Mouse (Mus musculus) neural tube, embryonic 13.5 days (tissue): ENCODE measurements around the gene Myh15. TPM values are rescaled to one million over a fixed set of nuclear protein-coding genes. Genes with fewer than 3 reads are reported as not detected.
A peak's percentile ranks its signal among the peaks of the same experiment; 100 is the strongest.

Source experiments
- ATAC-seq: fragments of 200-750 bp; cut with Nextera tagmentation; 2 replicates; pipeline ENCODE4 v1.8.0; 2017; ENCODE audit warnings: low read depth, mild to moderate bottlenecking, moderate TSS enrichment, moderate library complexity
- H3K27ac ChIP-seq: fragments of 300-500 bp; sonication (generic); replicated peaks from 2 replicates; pipeline ENCODE4 v1.5.1; 2015; ENCODE audit warnings: moderate library complexity, mild to moderate bottlenecking, inconsistent platforms
- H3K27me3 ChIP-seq: fragments of 300-500 bp; sonication (generic); 2 replicates; pipeline ENCODE4 v1.6.1; 2015; ENCODE audit warnings: mild to moderate bottlenecking, inconsistent platforms
- H3K36me3 ChIP-seq: fragments of 300-500 bp; sonication (generic); 2 replicates; pipeline ENCODE4 v1.6.1; 2015; ENCODE audit warnings: mild to moderate bottlenecking, inconsistent platforms
- H3K4me1 ChIP-seq: fragments of 300-500 bp; sonication (generic); replicated peaks from 2 replicates; pipeline ENCODE4 v1.6.1; 2015; ENCODE audit warnings: inconsistent platforms
- H3K4me2 ChIP-seq: fragments of 300-500 bp; sonication (generic); 2 replicates; pipeline ENCODE4 v1.6.1; 2015; ENCODE audit warnings: inconsistent platforms, mild to moderate bottlenecking, moderate library complexity
- H3K4me3 ChIP-seq: fragments of 300-500 bp; sonication (generic); 2 replicates; pipeline ENCODE4 v1.5.1; 2015; ENCODE audit warnings: mild to moderate bottlenecking, inconsistent platforms
- H3K9ac ChIP-seq: fragments of 300-500 bp; sonication (generic); 2 replicates; pipeline ENCODE4 v1.6.1; 2015; ENCODE audit warnings: moderate library complexity, mild to moderate bottlenecking, inconsistent platforms
- H3K9me3 ChIP-seq: fragments of 300-500 bp; sonication (generic); 2 replicates; pipeline ENCODE4 v1.6.1; 2016; ENCODE audit warnings: inconsistent platforms
- WGBS: fragments of 180-500 bp; shearing (Covaris S2); methylation state at CpG from one replicate; pipeline ENCODE4 v1.1.7; 2015; 5-methylcytosine and 5-hydroxymethylcytosine counted together
- polyA plus RNA-seq: library from polyadenylated mRNA; unstranded; fragments of >200 nt; fragmentation: Nextera tagmentation; extraction: Ambion mirVana; gene quantifications from 2 replicates; pipeline ENCODE4 v1.2.1, GENCODE M21; 2015

Myh15 gene
- 0.06 TPM in 2 replicates for polyA plus RNA-seq

- no peaks in the 10 kb centered on the region for H3K36me3 ChIP-seq
- 93% methylated on average over 1 of the region's 1 CpGs for WGBS
- H3K4me1 ChIP-seq: no peaks in the 10 kb centered on the region
- ATAC-seq: no peak
- H3K9ac ChIP-seq: no peak within 1 kb of the TSS
- no peak within 1 kb of the TSS for H3K27ac ChIP-seq
- no peaks in the 10 kb centered on the region for H3K27me3 ChIP-seq
- no peaks in the 10 kb centered on the region for H3K9me3 ChIP-seq
- H3K4me3 ChIP-seq: no peak within 1 kb of the TSS
- no peak within 1 kb of the TSS for H3K4me2 ChIP-seq
Observed at GRCm38 (mm10) chr16:49057186-49057585, at the start of gene Myh15. Gene Myh15, plus strand, starts transcription at chr16:49057486.

GRCm38 (mm10) chr16:49016620-49017332, 40.5 kb upstream of the Myh15 start:
- WGBS: 70% methylated on average over 5 of the region's 5 CpGs
- no peak overlapping the region for H3K4me2 ChIP-seq
- no peak for ATAC-seq
- H3K27ac ChIP-seq: no peak overlapping the region
- H3K4me3 ChIP-seq: no peak overlapping the region
- no peaks in the 10 kb centered on the region for H3K4me1 ChIP-seq
- H3K27me3 ChIP-seq: no peaks in the 10 kb centered on the region
- H3K36me3 ChIP-seq: peaks cover 11% of the 10 kb centered on the region; the same call in 1 of the 2 replicates
- no peaks in the 10 kb centered on the region for H3K9me3 ChIP-seq
- no peak overlapping the region for H3K9ac ChIP-seq

GRCm38 (mm10) chr16:49035852-49036251, 21.4 kb upstream of the Myh15 start:
- Histone ChIP-seq H3K36me3 (no peaks in the 10 kb centered on the region), H3K4me2 (no peak overlapping the region), H3K9me3 (no peaks in the 10 kb centered on the region), H3K4me1 (no peaks in the 10 kb centered on the region), H3K27me3 (no peaks in the 10 kb centered on the region), H3K4me3 (no peak overlapping the region), H3K27ac (no peak overlapping the region), H3K9ac (no peak overlapping the region)
- no peak for ATAC-seq
- WGBS: 81% methylated on average over 4 of the region's 4 CpGs

- Histone ChIP-seq H3K4me1 (no peaks in the 10 kb centered on the region), H3K36me3 (no peaks in the 10 kb centered on the region), H3K9me3 (no peaks in the 10 kb centered on the region), H3K27ac (no peak overlapping the region), H3K9ac (no peak overlapping the region), H3K4me3 (no peak overlapping the region), H3K4me2 (no peak overlapping the region), H3K27me3 (no peaks in the 10 kb centered on the region)
- no peak for ATAC-seq
- 81% methylated on average over 4 of the region's 4 CpGs for WGBS
Observed at GRCm38 (mm10) chr16:49037771-49038170, 19.5 kb upstream of the Myh15 start.

GRCm38 (mm10) chr16:49040554-49041221, 16.6 kb upstream of the Myh15 start:
- no peaks in the 10 kb centered on the region for H3K9me3 ChIP-seq
- H3K4me2 ChIP-seq: no peak overlapping the region
- no peaks in the 10 kb centered on the region for H3K36me3 ChIP-seq
- no peak overlapping the region for H3K9ac ChIP-seq
- no peaks in the 10 kb centered on the region for H3K27me3 ChIP-seq
- no peak overlapping the region for H3K4me3 ChIP-seq
- 84% methylated on average over 3 of the region's 3 CpGs for WGBS
- ATAC-seq: no peak
- no peak overlapping the region for H3K27ac ChIP-seq
- no peaks in the 10 kb centered on the region for H3K4me1 ChIP-seq

- no peaks in the 10 kb centered on the region for H3K36me3 ChIP-seq
- no peak overlapping the region for H3K4me3 ChIP-seq
- no peak overlapping the region for H3K9ac ChIP-seq
- H3K27ac ChIP-seq: no peak overlapping the region
- no peaks in the 10 kb centered on the region for H3K9me3 ChIP-seq
- H3K4me2 ChIP-seq: no peak overlapping the region
- no peaks in the 10 kb centered on the region for H3K27me3 ChIP-seq
- no peaks in the 10 kb centered on the region for H3K4me1 ChIP-seq
- no peak for ATAC-seq
Observed at GRCm38 (mm10) chr16:49049214-49049613, 8.1 kb upstream of the Myh15 start.

GRCm38 (mm10) chr16:49069256-49069963, 12.1 kb downstream of the Myh15 start:
- H3K36me3 ChIP-seq: no peaks in the 10 kb centered on the region
- H3K27me3 ChIP-seq: no peaks in the 10 kb centered on the region
- ATAC-seq: 0 out of 2 replicates have a peak, but pooled peaks have one; percentile 23
- H3K9ac ChIP-seq: no peak overlapping the region
- no peak overlapping the region for H3K4me3 ChIP-seq
- no peaks in the 10 kb centered on the region for H3K4me1 ChIP-seq
- H3K4me2 ChIP-seq: no peak overlapping the region
- 73% methylated on average over 5 of the region's 5 CpGs for WGBS
- no peak overlapping the region for H3K27ac ChIP-seq
- H3K9me3 ChIP-seq: no peaks in the 10 kb centered on the region

GRCm38 (mm10) chr16:49071316-49071715, 14.0 kb downstream of the Myh15 start:
- no peaks in the 10 kb centered on the region for H3K9me3 ChIP-seq
- H3K27ac ChIP-seq: no peak overlapping the region
- ATAC-seq: no peak
- H3K4me2 ChIP-seq: no peak overlapping the region
- H3K4me3 ChIP-seq: no peak overlapping the region
- H3K36me3 ChIP-seq: no peaks in the 10 kb centered on the region
- no peaks in the 10 kb centered on the region for H3K27me3 ChIP-seq
- H3K4me1 ChIP-seq: no peaks in the 10 kb centered on the region
- H3K9ac ChIP-seq: no peak overlapping the region
- WGBS: 84% methylated on average over 3 of the region's 3 CpGs

GRCm38 (mm10) chr16:49128015-49128414, 70.7 kb downstream of the Myh15 start:
- no peak overlapping the region for H3K4me2 ChIP-seq
- H3K9ac ChIP-seq: no peak overlapping the region
- H3K27me3 ChIP-seq: no peaks in the 10 kb centered on the region
- H3K27ac ChIP-seq: no peak overlapping the region
- WGBS: 13% methylated on average over 1 of the region's 1 CpGs
- ATAC-seq: no peak
- no peaks in the 10 kb centered on the region for H3K4me1 ChIP-seq
- H3K9me3 ChIP-seq: no peaks in the 10 kb centered on the region
- H3K36me3 ChIP-seq: no peaks in the 10 kb centered on the region
- no peak overlapping the region for H3K4me3 ChIP-seq

GRCm38 (mm10) chr16:49156193-49156592, 98.9 kb downstream of the Myh15 start:
- 85% methylated on average over 2 of the region's 2 CpGs for WGBS
- no peak overlapping the region for H3K4me3 ChIP-seq
- no peak overlapping the region for H3K4me2 ChIP-seq
- H3K4me1 ChIP-seq: no peaks in the 10 kb centered on the region
- H3K27ac ChIP-seq: no peak overlapping the region
- H3K9ac ChIP-seq: no peak overlapping the region
- H3K9me3 ChIP-seq: no peaks in the 10 kb centered on the region
- H3K36me3 ChIP-seq: no peaks in the 10 kb centered on the region
- ATAC-seq: no peak
- H3K27me3 ChIP-seq: no peaks in the 10 kb centered on the region

- H3K9me3 ChIP-seq: no peaks in the 10 kb centered on the region
- no peaks in the 10 kb centered on the region for H3K4me1 ChIP-seq
- peak; percentile 78 for ATAC-seq
- no peak overlapping the region for H3K4me3 ChIP-seq
- H3K4me2 ChIP-seq: no peak overlapping the region
- no peak overlapping the region for H3K9ac ChIP-seq
- H3K27ac ChIP-seq: no peak overlapping the region
- H3K27me3 ChIP-seq: no peaks in the 10 kb centered on the region
- WGBS: 41% methylated on average over 7 of the region's 7 CpGs
- H3K36me3 ChIP-seq: no peaks in the 10 kb centered on the region
Observed at GRCm38 (mm10) chr16:49164349-49165137, 107.3 kb downstream of the Myh15 start.

GRCm38 (mm10) chr16:49165728-49166127, 108.4 kb downstream of the Myh15 start:
- Histone ChIP-seq H3K9ac (no peak overlapping the region), H3K4me1 (no peaks in the 10 kb centered on the region), H3K9me3 (no peaks in the 10 kb centered on the region), H3K27ac (no peak overlapping the region), H3K36me3 (no peaks in the 10 kb centered on the region), H3K4me3 (no peak overlapping the region), H3K27me3 (no peaks in the 10 kb centered on the region), H3K4me2 (no peak overlapping the region)
- ATAC-seq: no peak
- WGBS: 89% methylated on average over 11 of the region's 11 CpGs
